In the genomic region with DNA sequence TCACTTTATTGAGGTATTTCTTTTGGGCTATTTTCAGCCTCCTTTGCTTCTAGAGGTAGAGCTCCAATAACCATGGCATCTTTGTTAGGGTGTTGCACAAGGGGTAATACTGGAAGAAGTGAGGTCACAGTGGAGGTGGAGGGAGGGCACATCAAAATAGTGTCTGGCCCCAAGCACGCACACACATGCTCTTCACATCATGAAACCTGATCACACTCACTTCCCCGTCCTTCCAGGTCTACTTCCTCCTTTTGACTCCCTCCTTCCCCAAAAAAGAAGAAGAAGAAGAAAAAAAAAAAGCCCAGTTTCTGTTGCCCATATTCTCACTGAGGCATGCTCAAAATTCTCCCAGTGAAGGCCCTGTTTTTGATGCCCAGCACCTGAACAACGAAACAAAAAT, we compare ENCODE assay signal across 1 mouse cellular context.
A peak's percentile ranks its signal among the peaks of the same experiment; 100 is the strongest.
TF ChIP-seq lines count a peak whose summit lies in the region.

No protein-coding gene starts in this region.

TF ChIP-seq in MEL, 35 proteins besides CTCF, POLR2A, EP300 and RAD21 (continued from another document):
- TF ChIP-seq MAZ (IDR thresholded peaks at IDR 0.05; ENCODE audit: low read depth, low read length) (0 out of 2 replicates have a peak, but pooled peaks have one; percentile 50), MXI1 (IDR thresholded peaks at IDR 0.05; ENCODE audit: low read depth, low read length) (0 out of 2 replicates have a peak, but pooled peaks have one; percentile 26), ZKSCAN1 (IDR thresholded peaks at IDR 0.05; ENCODE audit: low read depth, low read length) (peak; percentile 18; the same call in 1 of the 2 replicates), MAFK (IDR thresholded peaks at IDR 0.05; ENCODE audit: borderline replicate concordance, low read depth, low read length) (no peak), TCF12 (IDR thresholded peaks at IDR 0.05; ENCODE audit: low read depth, low read length) (no peak), HCFC1 (IDR thresholded peaks at IDR 0.05; ENCODE audit: low read depth, low read length) (no peak), ETS1 (IDR thresholded peaks at IDR 0.05; ENCODE audit: low read depth, low read length) (peak; percentile 35; the same call in 1 of the 2 replicates), MYC (IDR thresholded peaks at IDR 0.05; ENCODE audit: low read depth, low read length) (peak; percentile 87), POLR2AphosphoS5 (IDR thresholded peaks at IDR 0.05; ENCODE audit: borderline replicate concordance, low read depth, low read length) (no peak), ZNF384 (IDR thresholded peaks at IDR 0.05; ENCODE audit: low read depth, low read length) (peak; percentile 94), MAX (IDR thresholded peaks at IDR 0.05; ENCODE audit: low read length) (peak; percentile 63; the same call in 1 of the 2 replicates), ELF1 (IDR thresholded peaks at IDR 0.05; ENCODE audit: low read depth, low read length) (peak; percentile 33; the same call in 1 of the 2 replicates)
